Mouse (Mus musculus) embryonic facial prominence, embryonic 15.5 days (tissue): ENCODE results near the gene Slc35f6. TPM values are rescaled to one million over a fixed set of nuclear protein-coding genes. Genes with fewer than 3 reads are reported as not detected.

Experiments used
- ATAC-seq: fragments of 200-750 bp; cut with Nextera tagmentation; 2 replicates; pipeline ENCODE4 v1.8.0; 2017; ENCODE audit warnings: low read depth, moderate TSS enrichment; ENCODE audit not compliant: insufficient number of reproducible peaks, low FRiP score, low TSS enrichment
- H3K27ac ChIP-seq: fragments of 300-500 bp; sonication (generic); replicated peaks from 2 replicates; pipeline ENCODE4 v1.5.1; 2015; ENCODE audit warnings: mild to moderate bottlenecking, inconsistent platforms
- H3K27me3 ChIP-seq: fragments of 300-500 bp; sonication (generic); 2 replicates; pipeline ENCODE4 v1.6.1; 2015; ENCODE audit warnings: inconsistent platforms
- H3K36me3 ChIP-seq: fragments of 300-500 bp; sonication (generic); 2 replicates; pipeline ENCODE4 v1.6.1; 2015; ENCODE audit warnings: mild to moderate bottlenecking, inconsistent platforms
- H3K4me1 ChIP-seq: fragments of 300-500 bp; sonication (generic); 2 replicates; pipeline ENCODE4 v1.6.1; 2015; ENCODE audit warnings: inconsistent platforms
- H3K4me2 ChIP-seq: fragments of 300-500 bp; sonication (generic); replicated peaks from 2 replicates; pipeline ENCODE4 v1.6.1; 2015; ENCODE audit warnings: mild to moderate bottlenecking, inconsistent platforms
- H3K4me3 ChIP-seq: fragments of 300-500 bp; sonication (generic); replicated peaks from 2 replicates; pipeline ENCODE4 v1.5.1; 2015; ENCODE audit warnings: mild to moderate bottlenecking, inconsistent platforms
- H3K9ac ChIP-seq: fragments of 300-500 bp; sonication (generic); 2 replicates; pipeline ENCODE4 v1.6.1; 2015; ENCODE audit warnings: inconsistent platforms
- H3K9me3 ChIP-seq: fragments of 300-500 bp; sonication (generic); replicated peaks from 2 replicates; pipeline ENCODE4 v1.6.1; 2016; ENCODE audit warnings: inconsistent platforms
- WGBS: fragments of 180-500 bp; shearing (Covaris S2); methylation state at CpG from one replicate; pipeline ENCODE4 v1.1.7; 2015; 5-methylcytosine and 5-hydroxymethylcytosine counted together
- polyA plus RNA-seq: library from polyadenylated mRNA; unstranded; fragments of >200 nt; fragmentation: Nextera tagmentation; extraction: Ambion mirVana; gene quantifications from 2 replicates; pipeline ENCODE4 v1.2.1, GENCODE M21; 2015

The Slc35f6 gene
- polyA plus RNA-seq, 1 experiment from 2014 or later: 30.3 TPM

GRCm38 (mm10) chr5:30621844-30622176, 25.9 kb upstream of the Slc35f6 start:
- Histone ChIP-seq H3K9me3 (no peaks in the 10 kb centered on the region), H3K9ac (no peak overlapping the region), H3K4me2 (peak overlapping the region; percentile 96), H3K27ac (no peak overlapping the region), H3K4me3 (peak overlapping the region; percentile 49), H3K4me1 (peaks cover 16% of the 10 kb centered on the region), H3K36me3 (no peaks in the 10 kb centered on the region), H3K27me3 (peaks cover 25% of the 10 kb centered on the region)
- no peak for ATAC-seq
- 59% methylated on average over 22 of the region's 22 CpGs for WGBS

- Histone ChIP-seq H3K9me3 (no peaks in the 10 kb centered on the region), H3K4me2 (peak overlapping the region; percentile 96), H3K9ac (peak overlapping the region; percentile 26), H3K4me1 (peaks cover 16% of the 10 kb centered on the region), H3K4me3 (peak overlapping the region; percentile 49), H3K27ac (no peak overlapping the region), H3K27me3 (peaks cover 25% of the 10 kb centered on the region), H3K36me3 (no peaks in the 10 kb centered on the region)
- ATAC-seq: peak; percentile 12; the same call in 1 of the 2 replicates
- 2% methylated on average over 69 of the region's 69 CpGs for WGBS
Observed at GRCm38 (mm10) chr5:30622177-30622840, 25.4 kb upstream of the Slc35f6 start.

- ATAC-seq: 0 out of 2 replicates have a peak, but pooled peaks have one; percentile 22
- Histone ChIP-seq H3K4me1 (peaks cover 16% of the 10 kb centered on the region), H3K27me3 (peaks cover 25% of the 10 kb centered on the region), H3K4me3 (peak overlapping the region; percentile 49), H3K9me3 (no peaks in the 10 kb centered on the region), H3K9ac (peak overlapping the region; percentile 26), H3K36me3 (no peaks in the 10 kb centered on the region), H3K27ac (no peak overlapping the region), H3K4me2 (peak overlapping the region; percentile 96)
- WGBS: 2% methylated on average over 10 of the region's 10 CpGs
Observed at GRCm38 (mm10) chr5:30622841-30623185, 24.9 kb upstream of the Slc35f6 start.

- Histone ChIP-seq H3K36me3 (no peaks in the 10 kb centered on the region), H3K4me1 (peaks cover 16% of the 10 kb centered on the region), H3K4me2 (peak overlapping the region; percentile 96), H3K27ac (no peak overlapping the region), H3K4me3 (peak overlapping the region; percentile 49), H3K9me3 (no peaks in the 10 kb centered on the region), H3K27me3 (peaks cover 25% of the 10 kb centered on the region), H3K9ac (0 out of 2 replicates have a peak overlapping the region, but pooled peaks have one; percentile 26)
- ATAC-seq: no peak
- 61% methylated on average over 2 of the region's 2 CpGs for WGBS
Observed at GRCm38 (mm10) chr5:30623380-30623779, 24.4 kb upstream of the Slc35f6 start.

GRCm38 (mm10) chr5:30624311-30624710, 23.4 kb upstream of the Slc35f6 start:
- ATAC-seq: no peak
- Histone ChIP-seq H3K4me2 (no peak overlapping the region), H3K4me3 (no peak overlapping the region), H3K36me3 (no peaks in the 10 kb centered on the region), H3K9me3 (no peaks in the 10 kb centered on the region), H3K27ac (no peak overlapping the region), H3K4me1 (peaks cover 16% of the 10 kb centered on the region), H3K27me3 (peaks cover 25% of the 10 kb centered on the region), H3K9ac (no peak overlapping the region)
- WGBS: 37% methylated on average over 1 of the region's 1 CpGs

- H3K27ac ChIP-seq: no peak overlapping the region
Observed at GRCm38 (mm10) chr5:30624908-30625307, 22.8 kb upstream of the Slc35f6 start.

GRCm38 (mm10) chr5:30625379-30625778, 22.4 kb upstream of the Slc35f6 start:
- no peak overlapping the region for H3K9ac ChIP-seq
- H3K4me3 ChIP-seq: no peak overlapping the region
- no peak for ATAC-seq
- H3K9me3 ChIP-seq: no peaks in the 10 kb centered on the region
- no peak overlapping the region for H3K4me2 ChIP-seq
- no peak overlapping the region for H3K27ac ChIP-seq
- H3K36me3 ChIP-seq: no peaks in the 10 kb centered on the region
- peaks cover 16% of the 10 kb centered on the region for H3K4me1 ChIP-seq
- WGBS: 63% methylated on average over 3 of the region's 3 CpGs
- peaks cover 25% of the 10 kb centered on the region for H3K27me3 ChIP-seq

More at GRCm38 (mm10) chr5:30624908-30625307, 22.8 kb upstream of the Slc35f6 start:
- ATAC-seq: no peak
- Histone ChIP-seq H3K27me3 (peaks cover 25% of the 10 kb centered on the region), H3K4me2 (no peak overlapping the region), H3K4me3 (no peak overlapping the region), H3K4me1 (peaks cover 16% of the 10 kb centered on the region), H3K9me3 (no peaks in the 10 kb centered on the region), H3K9ac (no peak overlapping the region), H3K36me3 (no peaks in the 10 kb centered on the region)
- WGBS: 52% methylated on average over 4 of the region's 4 CpGs

- no peak overlapping the region for H3K9ac ChIP-seq
- no peak overlapping the region for H3K4me2 ChIP-seq
- ATAC-seq: no peak
- H3K4me1 ChIP-seq: peaks cover 16% of the 10 kb centered on the region
- no peaks in the 10 kb centered on the region for H3K9me3 ChIP-seq
- H3K36me3 ChIP-seq: no peaks in the 10 kb centered on the region
- WGBS: 79% methylated on average over 8 of the region's 8 CpGs
- no peak overlapping the region for H3K4me3 ChIP-seq
- peaks cover 16% of the 10 kb centered on the region for H3K27me3 ChIP-seq
- H3K27ac ChIP-seq: no peak overlapping the region
Observed at GRCm38 (mm10) chr5:30626331-30627105, 21.2 kb upstream of the Slc35f6 start.

GRCm38 (mm10) chr5:30628511-30628910, 19.2 kb upstream of the Slc35f6 start:
- Histone ChIP-seq H3K4me3 (no peak overlapping the region), H3K27me3 (0 out of 2 replicates have a peak, but pooled peaks cover 2% of the 10 kb centered on the region), H3K4me1 (no peaks in the 10 kb centered on the region), H3K4me2 (no peak overlapping the region), H3K9ac (no peak overlapping the region), H3K36me3 (no peaks in the 10 kb centered on the region), H3K27ac (no peak overlapping the region), H3K9me3 (no peaks in the 10 kb centered on the region)
- no peak for ATAC-seq
- WGBS: 75% methylated on average over 3 of the region's 3 CpGs

- H3K9ac ChIP-seq: no peak overlapping the region
- no peak overlapping the region for H3K27ac ChIP-seq
- H3K27me3 ChIP-seq: no peaks in the 10 kb centered on the region
- H3K9me3 ChIP-seq: no peaks in the 10 kb centered on the region
- no peak overlapping the region for H3K4me2 ChIP-seq
- H3K36me3 ChIP-seq: no peaks in the 10 kb centered on the region
- 82% methylated on average over 6 of the region's 6 CpGs for WGBS
- no peak for ATAC-seq
- no peak overlapping the region for H3K4me3 ChIP-seq
- no peaks in the 10 kb centered on the region for H3K4me1 ChIP-seq
Observed at GRCm38 (mm10) chr5:30630401-30630800, 17.3 kb upstream of the Slc35f6 start.

- WGBS: 59% methylated on average over 1 of the region's 1 CpGs
- H3K4me1 ChIP-seq: no peaks in the 10 kb centered on the region
- H3K27ac ChIP-seq: no peak overlapping the region
Observed at GRCm38 (mm10) chr5:30632134-30632533, 15.6 kb upstream of the Slc35f6 start.

More at GRCm38 (mm10) chr5:30632134-30632533, 15.6 kb upstream of the Slc35f6 start:
- H3K27me3 ChIP-seq: no peaks in the 10 kb centered on the region
- H3K9me3 ChIP-seq: no peaks in the 10 kb centered on the region
- H3K36me3 ChIP-seq: no peaks in the 10 kb centered on the region
- no peak overlapping the region for H3K4me3 ChIP-seq
- H3K9ac ChIP-seq: no peak overlapping the region
- no peak for ATAC-seq
- H3K4me2 ChIP-seq: no peak overlapping the region
